Mouse (Mus musculus): ENCODE measurements around the gene Osbpl9. TPM values are rescaled to one million over a fixed set of nuclear protein-coding genes. Genes with fewer than 3 reads are reported as not detected.

The Osbpl9 gene
- total and polyA plus RNA-seq, 3 experiments, result 55.5 to 73.5 (median 59.2) TPM

- H3K36me3 ChIP-seq (replicated peaks in 1 of 2; ENCODE audit: control insufficient read depth in 1 of 2, insufficient read depth in 1 of 2, low read length in 1 of 2), result no peaks in the 10 kb centered on the region
- no peaks in the 10 kb centered on the region for H3K9me3 ChIP-seq (replicated peaks; ENCODE audit: low read length)
- no peak overlapping the region for H3K27ac ChIP-seq (ENCODE audit: insufficient read depth, low read depth)
- H3K79me2 ChIP-seq (replicated peaks; ENCODE audit: control insufficient read depth, extremely low read depth, insufficient read depth, poor library complexity, severe bottlenecking), result no peaks in the 10 kb centered on the region
- H3K4me1 ChIP-seq (ENCODE audit: control insufficient read depth in 1 of 2, insufficient read depth in 2 of 2), result peaks cover 4 to 29% of the 10 kb centered on the region in 2 experiments; a peak in 3 of 4 replicates
- H3K4me2 ChIP-seq (ENCODE audit: insufficient read depth, low read depth, poor library complexity, severe bottlenecking), result no peak overlapping the region
- no peak for TF ChIP-seq TCF12 (IDR thresholded peaks at IDR 0.05; ENCODE audit: low read depth, low read length)
- no peak for TF ChIP-seq ZKSCAN1 (IDR thresholded peaks at IDR 0.05; ENCODE audit: borderline replicate concordance, low read depth, low read length)
- TF ChIP-seq CHD1 (IDR thresholded peaks at IDR 0.05; ENCODE audit: low read depth, low read length), result no peak
- no peak for TF ChIP-seq SIN3A (IDR thresholded peaks at IDR 0.05; ENCODE audit: low read length)
- no peak for TF ChIP-seq MEF2A (IDR thresholded peaks at IDR 0.05; ENCODE audit: borderline replicate concordance, low read depth, low read length)
- no peak for TF ChIP-seq KAT2A (IDR thresholded peaks at IDR 0.05; ENCODE audit: insufficient replicate concordance, low read length)
- no peak for TF ChIP-seq ZC3H11A (IDR thresholded peaks at IDR 0.05; ENCODE audit: low read depth, low read length)
- no peak for TF ChIP-seq POLR2A (IDR thresholded peaks at IDR 0.05; ENCODE audit: low read depth, low read length)
- H3K4me3 ChIP-seq (replicated peaks in 1 of 3; ENCODE audit: low read depth in 2 of 3, low read length in 2 of 3, poor library complexity in 1 of 3), result no peak overlapping the region
- peaks cover 9% of the 10 kb centered on the region for H3K27me3 ChIP-seq (replicated peaks)
- H3K9ac ChIP-seq (ENCODE audit: insufficient read depth, low read depth), result no peak overlapping the region
- in situ Hi-C loops (cut with MboI; ENCODE audit: low pct_ligation_motif_present, low pct_unique_long_range_greater_than_20kb, low sequenced_read_pairs), result no loop called here
- dilution Hi-C loops (cut with MboI; ENCODE audit: extremely low pct_ligation_motif_present, extremely low pct_unique_long_range_greater_than_20kb, low sequenced_read_pairs), result no loop called here
- no peak for DNase-seq (ENCODE audit: extremely low read depth)
Observed at GRCm38 (mm10) chr4:109241221-109241620, 39.1 kb upstream of the Osbpl9 start.

- Histone ChIP-seq H3K27me3 (replicated peaks) (peaks cover 9% of the 10 kb centered on the region), H3K27ac (ENCODE audit: insufficient read depth, low read depth) (no peak overlapping the region), H3K4me3 (replicated peaks in 1 of 3; ENCODE audit: low read depth in 2 of 3, low read length in 2 of 3, poor library complexity in 1 of 3) (no peak overlapping the region), H3K9ac (ENCODE audit: insufficient read depth, low read depth) (no peak overlapping the region), H3K36me3 (replicated peaks in 1 of 2; ENCODE audit: control insufficient read depth in 1 of 2, insufficient read depth in 1 of 2, low read length in 1 of 2) (no peaks in the 10 kb centered on the region), H3K9me3 (replicated peaks; ENCODE audit: low read length) (no peaks in the 10 kb centered on the region), H3K4me1 (ENCODE audit: control insufficient read depth in 1 of 2, insufficient read depth in 2 of 2) (peaks cover 4 to 29% of the 10 kb centered on the region in 2 experiments; a peak in 3 of 4 replicates), H3K4me2 (ENCODE audit: insufficient read depth, low read depth, poor library complexity, severe bottlenecking) (peak overlapping the region; percentile 68), H3K79me2 (replicated peaks; ENCODE audit: control insufficient read depth, extremely low read depth, insufficient read depth, poor library complexity, severe bottlenecking) (no peaks in the 10 kb centered on the region)
- in situ Hi-C loops (cut with MboI; ENCODE audit: low pct_ligation_motif_present, low pct_unique_long_range_greater_than_20kb, low sequenced_read_pairs), result no loop called here
- DNase-seq (ENCODE audit: extremely low read depth), result peak; percentile 84
- dilution Hi-C loops (cut with MboI; ENCODE audit: extremely low pct_ligation_motif_present, extremely low pct_unique_long_range_greater_than_20kb, low sequenced_read_pairs), result no loop called here
- TF ChIP-seq POLR2A (IDR thresholded peaks at IDR 0.05; ENCODE audit: low read depth, low read length) (no peak), MAX (IDR thresholded peaks at IDR 0.05; ENCODE audit: low read length) (no peak), MYC (IDR thresholded peaks at IDR 0.05; ENCODE audit: low read depth, low read length) (no peak), MEF2A (IDR thresholded peaks at IDR 0.05; ENCODE audit: borderline replicate concordance, low read depth, low read length) (peak; percentile 63; the same call in 1 of the 2 replicates), JUND (conservative IDR thresholded peaks at IDR 0.05; ENCODE audit: low read depth, low read length) (no peak; the same call in 1 of the 2 replicates), IRF4 (IDR thresholded peaks at IDR 0.05; ENCODE audit: low read depth, low read length) (peak; percentile 87), MXI1 (IDR thresholded peaks at IDR 0.05; ENCODE audit: low read depth, low read length) (no peak), NELFE (IDR thresholded peaks at IDR 0.05; ENCODE audit: low read depth, low read length) (no peak), PAX5 (IDR thresholded peaks at IDR 0.05; ENCODE audit: low read length) (no peak), E2F4 (IDR thresholded peaks at IDR 0.05; ENCODE audit: insufficient replicate concordance, low read depth, low read length) (no peak), EP300 (IDR thresholded peaks at IDR 0.05; ENCODE audit: low read length) (peak; percentile 66), JUN (IDR thresholded peaks at IDR 0.05; ENCODE audit: insufficient read depth, low read depth, low read length) (peak; percentile 3; the same call in 1 of the 2 replicates), MAZ (IDR thresholded peaks at IDR 0.05; ENCODE audit: low read depth, low read length) (no peak), ZNF384 (IDR thresholded peaks at IDR 0.05; ENCODE audit: low read depth, low read length) (no peak), KAT2A (IDR thresholded peaks at IDR 0.05; ENCODE audit: insufficient replicate concordance, low read length) (no peak), SIN3A (IDR thresholded peaks at IDR 0.05; ENCODE audit: low read length) (no peak), ELF1 (IDR thresholded peaks at IDR 0.05; ENCODE audit: low read depth, low read length) (no peak), ZC3H11A (IDR thresholded peaks at IDR 0.05; ENCODE audit: low read depth, low read length) (no peak), ETS1 (conservative IDR thresholded peaks at IDR 0.05; ENCODE audit: low read depth, low read length) (peak; percentile 84), GABPA (IDR thresholded peaks at IDR 0.05; ENCODE audit: insufficient replicate concordance, low read depth, low read length) (no peak), RCOR1 (conservative IDR thresholded peaks at IDR 0.05; ENCODE audit: low read depth, low read length) (no peak), CTCF (conservative IDR thresholded peaks at IDR 0.05 in 1 of 2, IDR thresholded peaks at IDR 0.05 in 1 of 2; ENCODE audit: low read depth in 2 of 2, low read length in 2 of 2) (no peak), MAFK (IDR thresholded peaks at IDR 0.05; ENCODE audit: insufficient replicate concordance, low read length) (peak; percentile 77; the same call in 1 of the 2 replicates), TBP (conservative IDR thresholded peaks at IDR 0.05; ENCODE audit: low read depth, low read length) (no peak), TCF12 (IDR thresholded peaks at IDR 0.05; ENCODE audit: low read depth, low read length) (peak; percentile 35; the same call in 1 of the 2 replicates), ZMIZ1 (IDR thresholded peaks at IDR 0.05; ENCODE audit: low read depth, low read length) (no peak), POLR2AphosphoS2 (IDR thresholded peaks at IDR 0.05; ENCODE audit: low read depth, low read length) (no peak), RAD21 (IDR thresholded peaks at IDR 0.05; ENCODE audit: low read depth, low read length) (no peak)
Observed at GRCm38 (mm10) chr4:109238428-109239268, 36.6 kb upstream of the Osbpl9 start.

Measured in CH12.LX (cell line).